16 mouse cellular contexts compared by ENCODE assay signal in genomic region chr6:134526821-134527595, GRCm38 (mm10). TPM values are rescaled to one million over a fixed set of nuclear protein-coding genes. Genes with fewer than 3 reads are reported as not detected.
DNase-seq lines count a peak whose midpoint lies in the region; ATAC-seq and TF ChIP-seq lines count a peak whose summit lies in the region.
"Had no signal": no experiment of that assay in that cellular context is flagged by ENCODE, and none has a peak within 500 bp of the region (broad histone marks: within the 10 kb centered on the region; RNA-seq: fewer than 3 reads in every experiment).

No protein-coding gene starts in this region.

- H3K27me3 ChIP-seq in kidney, embryonic 14.5 days (ENCODE audit: control insufficient read depth, insufficient read depth, low read length), result no peaks in the 10 kb centered on the region
- H3K27me3 ChIP-seq in G1E (ENCODE audit: insufficient read depth, low read length), result no peaks in the 10 kb centered on the region
- no peaks in the 10 kb centered on the region for H3K27me3 ChIP-seq in liver, embryonic 11.5 days (replicated peaks; ENCODE audit: control insufficient read depth, insufficient read depth, low read length)
- H3K27me3 ChIP-seq: embryonic facial prominence, embryonic 15.5 days; forebrain, embryonic 13.5 days; limb, embryonic 12.5 days had no signal

- H3K4me3 ChIP-seq in kidney, embryonic 14.5 days (ENCODE audit: low read length), result no peak overlapping the region
- peak overlapping the region; percentile 42; the same call in 1 of the 2 replicates for H3K4me3 ChIP-seq in G1E (ENCODE audit: low read depth, low read length)
- H3K4me3 ChIP-seq in liver, embryonic 11.5 days (ENCODE audit: low read depth, low read length), result no peak overlapping the region
- H3K4me3 ChIP-seq: embryonic facial prominence, embryonic 15.5 days; forebrain, embryonic 13.5 days; limb, embryonic 12.5 days; midbrain, embryonic 10.5 days had no signal

- peaks cover 34% of the 10 kb centered on the region for H3K4me1 ChIP-seq in kidney, embryonic 14.5 days (ENCODE audit: control insufficient read depth, insufficient read depth, low read length)
- H3K4me1 ChIP-seq in G1E (ENCODE audit: insufficient read depth, low read depth, low read length), result peaks cover 83% of the 10 kb centered on the region
- peaks cover 52% of the 10 kb centered on the region for H3K4me1 ChIP-seq in liver, embryonic 11.5 days (replicated peaks; ENCODE audit: control insufficient read depth, insufficient read depth, low read length)

- DNase-seq in cerebellum, postnatal 14 days, result no peak
- no peak for DNase-seq in kidney, postnatal 14 days
- no peak for DNase-seq in G1E (ENCODE audit: low spot score)
- no peak for DNase-seq in liver, embryonic 11.5 days (ENCODE audit: low spot score)
- no peak for DNase-seq in left cerebral cortex, adult 18-20 months (ENCODE audit: low spot score in 2 of 2)
- DNase-seq in left cerebral cortex, postnatal 14 days (ENCODE audit: low spot score in 2 of 2), result no peak
- DNase-seq: cerebellum, postnatal 10 days; layer of hippocampus, postnatal 36 days; thymus, postnatal 25 days had no signal

- 0 out of 2 replicates have a peak, but pooled peaks have one; percentile 33 for ATAC-seq in cerebellum, adult (ENCODE audit: insufficient number of reproducible peaks, low FRiP score, low TSS enrichment)
- peak; percentile 86 for ATAC-seq in kidney, embryonic 14.5 days (ENCODE audit: low FRiP score, low TSS enrichment)
- no peak for ATAC-seq in G1E (ENCODE audit: extremely low read depth, insufficient number of reproducible peaks, low FRiP score, poor library complexity, severe bottlenecking)
- ATAC-seq in liver, embryonic 11.5 days (replicated peaks; ENCODE audit: low FRiP score), result no peak
- ATAC-seq: forebrain, embryonic 13.5 days; lung, postnatal 0 days had no signal

- H3K4me2 ChIP-seq in kidney, embryonic 14.5 days (replicated peaks; ENCODE audit: low read depth, low read length), result no peak overlapping the region
- 0 out of 2 replicates have a peak overlapping the region, but pooled peaks have one; percentile 5 for H3K4me2 ChIP-seq in liver, embryonic 11.5 days
- H3K4me2 ChIP-seq: embryonic facial prominence, embryonic 15.5 days; forebrain, embryonic 13.5 days; limb, embryonic 12.5 days had no signal

- 25% methylated on average over 10 of the region's 10 CpGs for WGBS in kidney, embryonic 14.5 days
- WGBS in liver, embryonic 11.5 days, result 57% methylated on average over 10 of the region's 10 CpGs

- no peaks in the 10 kb centered on the region for H3K9me3 ChIP-seq in kidney, embryonic 14.5 days (ENCODE audit: control insufficient read depth, low read length)
- no peaks in the 10 kb centered on the region for H3K9me3 ChIP-seq in G1E (replicated peaks)
- no peaks in the 10 kb centered on the region for H3K9me3 ChIP-seq in liver, embryonic 11.5 days (ENCODE audit: control insufficient read depth, low read length)
- H3K9me3 ChIP-seq: embryonic facial prominence, embryonic 15.5 days had no signal

- no peak overlapping the region for H3K9ac ChIP-seq in kidney, embryonic 14.5 days (ENCODE audit: low read depth, low read length)
- no peak overlapping the region for H3K9ac ChIP-seq in liver, embryonic 11.5 days (ENCODE audit: low read depth, low read length)
- H3K9ac ChIP-seq: embryonic facial prominence, embryonic 15.5 days; forebrain, embryonic 13.5 days; limb, embryonic 12.5 days had no signal

- TF ChIP-seq CTCF in G1E (IDR thresholded peaks at IDR 0.05; ENCODE audit: low read depth, low read length), result no peak

- H3K36me3 ChIP-seq in kidney, embryonic 14.5 days (ENCODE audit: control insufficient read depth, insufficient read depth, low read length), result 0 out of 2 replicates have a peak, but pooled peaks cover 3% of the 10 kb centered on the region
- H3K36me3 ChIP-seq in G1E (replicated peaks), result peaks cover 31% of the 10 kb centered on the region
- H3K36me3 ChIP-seq in liver, embryonic 11.5 days (ENCODE audit: control insufficient read depth, insufficient read depth, low read length), result no peaks in the 10 kb centered on the region; the same call in 1 of the 2 replicates

- peak overlapping the region; percentile 49; the same call in 1 of the 2 replicates for H3K27ac ChIP-seq in kidney, embryonic 14.5 days (ENCODE audit: low read depth, low read length)
- no peak overlapping the region for H3K27ac ChIP-seq in liver, embryonic 11.5 days (ENCODE audit: low read depth, low read length)
- H3K27ac ChIP-seq: embryonic facial prominence, embryonic 15.5 days; forebrain, embryonic 13.5 days; midbrain, embryonic 10.5 days had no signal

- intact Hi-C loops in left cerebral cortex, postnatal 14 days (cut with DNase I), result no loop called here

RNA-seq across cellular contexts. Expression of gene Lrp6, which starts 39.8 kb away (rescaled TPM):
- polyA plus RNA-seq in kidney, embryonic 14.5 days (2014; fragmentation: Nextera tagmentation; extraction: Ambion mirVana), result 32.6 and 49.7 TPM in 2 replicates
- total RNA-seq in G1E (2014; fragmentation: Nextera tagmentation), result 74.3 and 75.2 TPM in 2 replicates
- 60.9 and 75.2 TPM in 2 replicates for total RNA-seq in G1E (2017)
- polyA plus RNA-seq in G1E (2012), result 18.5 and 19.8 TPM in 2 replicates
- polyA plus RNA-seq in liver, embryonic 11.5 days (2014; fragmentation: Nextera tagmentation; extraction: Ambion mirVana), result 14.1 and 17.1 TPM in 2 replicates
- 10 to 100 TPM; 45.9 to 47.3 TPM for total RNA-seq in left cerebral cortex, adult 18-20 months (2021)
- total RNA-seq in left cerebral cortex, postnatal 14 days (2021), result 10 to 100 TPM; 41.5 to 46.1 TPM

Comparison
In these comparisons a context has a peak if more than half of its experiments do, and no peak if none do; other contexts are left out.
1. ATAC-seq: peak in cerebellum, adult (single experiment) and kidney, embryonic 14.5 days (single experiment); none in G1E (single experiment) and liver, embryonic 11.5 days (single experiment).